11 mouse cellular contexts compared by ENCODE assay signal in the genomic region with DNA sequence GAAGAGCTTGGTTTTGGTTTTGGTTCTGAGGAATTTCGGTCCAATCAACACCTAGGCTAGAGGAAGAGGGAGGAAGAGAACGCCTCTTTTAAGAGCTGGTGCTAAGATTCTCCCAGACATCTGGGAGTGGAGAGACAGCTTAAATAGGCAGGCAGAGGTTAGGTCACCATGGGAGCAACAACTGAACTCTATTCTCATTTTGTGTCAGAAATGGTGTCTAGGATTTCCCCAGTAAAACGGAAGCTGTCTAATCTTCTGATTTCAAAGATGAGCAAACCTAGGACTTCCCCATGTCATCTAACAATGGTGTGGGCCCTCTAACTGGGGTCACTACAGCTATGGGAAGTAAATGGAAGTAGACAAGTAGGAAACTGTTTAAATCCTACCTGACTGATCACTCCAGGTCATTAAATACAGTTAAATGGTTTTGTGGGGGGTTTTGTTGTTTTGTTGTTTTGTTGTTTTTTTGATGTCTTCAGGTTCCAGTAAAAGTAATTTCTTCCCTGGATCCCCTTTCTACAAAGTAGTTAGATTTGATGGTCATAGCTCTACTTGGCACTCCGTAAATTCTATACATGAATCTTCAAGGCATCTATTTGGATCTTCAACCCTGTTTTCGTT.
"Had no signal": no experiment of that assay in that cellular context is flagged by ENCODE, and none has a peak within 500 bp of the region (broad histone marks: within the 10 kb centered on the region; RNA-seq: fewer than 3 reads in every experiment).

No protein-coding gene starts in this region.

- ATAC-seq: liver, postnatal 0 days; lung, postnatal 0 days; midbrain, embryonic 15.5 days had no signal

- DNase-seq: kidney, adult 9 months; kidney, postnatal 14 days; kidney, postnatal 4 days; left cerebral cortex, postnatal 4 days; liver, postnatal 0 days; lung, embryonic 14.5 days; retina, postnatal 1 day; thymus, adult 18-20 months; thymus, postnatal 36 days had no signal
